Mouse (Mus musculus) heart, adult 2 months (tissue): ENCODE results near the gene Defb21. TPM values are rescaled to one million over a fixed set of nuclear protein-coding genes. Genes with fewer than 3 reads are reported as not detected.

Experiments
- DNase-seq, 2 experiments: peaks; one replicate each; pipeline ENCODE4 v3.0.0; 2021
- H3K27ac ChIP-seq: fragments of 200-600 bp; 2 replicates; pipeline ENCODE4 v1.8.1; 2022
- H3K27me3 ChIP-seq: fragments of 200-500 bp; 2 replicates; pipeline ENCODE4 v1.6.1; 2012; ENCODE audit warnings: mild to moderate bottlenecking, low read length, inconsistent platforms, mixed read lengths; ENCODE audit not compliant: control insufficient read depth, insufficient read depth
- H3K36me3 ChIP-seq: fragments of 200-500 bp; 2 replicates; pipeline ENCODE4 v1.6.1; 2012; ENCODE audit warnings: low read length, inconsistent platforms; ENCODE audit not compliant: control insufficient read depth, insufficient read depth
- H3K4me1 ChIP-seq: fragments of 200-500 bp; 2 replicates; pipeline ENCODE4 v1.6.1; 2011; ENCODE audit warnings: low read length; ENCODE audit not compliant: control insufficient read depth, insufficient read depth
- H3K4me3 ChIP-seq: fragments of 200-600 bp; 2 replicates; pipeline ENCODE4 v1.8.1; 2022
- H3K79me2 ChIP-seq: fragments of 200-500 bp; replicated peaks from 2 replicates; pipeline ENCODE4 v1.6.1; 2012; ENCODE audit warnings: mild to moderate bottlenecking, inconsistent platforms, low read length, moderate library complexity, mixed read lengths; ENCODE audit not compliant: control insufficient read depth, insufficient read depth
- H3K9ac ChIP-seq: fragments of 200-500 bp; 2 replicates; pipeline ENCODE4 v1.6.1; 2012; ENCODE audit warnings: low read depth, mild to moderate bottlenecking, control low read depth, inconsistent platforms, low read length, mixed read lengths
- CTCF ChIP-seq: fragments of 200-600 bp; IDR thresholded peaks from 2 replicates; pipeline ENCODE4 v1.8.1; 2022; ENCODE audit warnings: antibody characterized with exemption, mild to moderate bottlenecking, moderate library complexity
- EP300 ChIP-seq: fragments of 200-500 bp; IDR thresholded peaks from 2 replicates; pipeline ENCODE4 v1.6.1; 2011; ENCODE audit warnings: low read depth, low read length, control low read depth; ENCODE audit not compliant: insufficient read depth
- POLR2A ChIP-seq: fragments of 200-500 bp; IDR thresholded peaks from 2 replicates; pipeline ENCODE4 v1.6.1; 2011; ENCODE audit warnings: mild to moderate bottlenecking, low read depth, low read length, control low read depth; ENCODE audit not compliant: insufficient read depth
- WGBS: fragments of 180-500 bp; shearing (Covaris S2); methylation state at CpG from one replicate; pipeline ENCODE4 v1.1.7; 2018; 5-methylcytosine and 5-hydroxymethylcytosine counted together
- intact Hi-C: fragments of 180-260 bp; cut with DNase I; formaldehyde crosslinking; loops from one replicate; pipeline ENCODE4 v1.15.1; 2025
- long read RNA-seq: library from polyadenylated mRNA; stranded (forward); transcript quantifications from one replicate; pipeline ENCODE4 v2.0.0, GENCODE M21; 2021
- polyA plus RNA-seq: library from polyadenylated mRNA; depleted of rRNA; stranded (reverse); fragments of >200 nt; gene quantifications from 2 replicates; pipeline ENCODE4 v1.2.3, GENCODE M21; 2012; rRNA removed
- total RNA-seq, 2 experiments: library from RNA; stranded (reverse); gene quantifications; 2 replicates each; pipeline ENCODE4 v1.2.3; 2021

The Defb21 gene
- not detected for total RNA-seq
- not detected in 2 replicates for polyA plus RNA-seq
- long read RNA-seq = 0 reads

DNA sequence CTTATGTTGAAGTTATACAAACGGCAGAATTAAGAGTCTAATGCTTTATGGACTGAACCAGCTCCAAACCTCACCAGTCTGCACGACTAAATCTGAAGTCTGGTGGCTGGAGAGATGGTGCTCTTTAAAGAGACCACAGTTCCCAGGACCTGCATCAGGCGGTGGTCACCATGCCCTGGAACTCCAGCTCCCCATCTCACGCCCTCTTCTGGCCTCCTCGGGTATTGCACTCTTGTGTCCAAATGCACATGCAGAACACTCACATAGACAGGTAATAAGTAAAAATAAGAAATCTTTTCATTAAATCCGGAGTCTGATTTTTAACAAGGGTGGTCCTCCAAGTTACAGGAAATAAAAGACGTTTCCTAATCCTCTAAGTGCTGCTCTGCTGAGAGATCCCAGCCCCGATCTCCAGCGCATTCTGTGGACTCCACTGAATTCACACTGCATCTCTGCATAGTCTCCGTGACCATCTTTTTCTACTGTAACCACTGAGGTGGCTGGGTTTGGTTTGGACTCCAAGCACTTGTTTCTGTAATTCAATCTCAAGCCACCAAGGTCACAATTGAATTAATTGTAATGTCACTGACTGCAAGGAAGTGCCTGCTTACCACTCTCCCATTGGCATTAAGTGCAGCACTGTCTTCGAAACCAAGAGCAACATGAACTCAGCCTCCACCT is at the start of gene Defb21:
TSS of gene Defb21 (plus strand) at position 631 of the 681 bp plus-strand sequence.
- DNase-seq = no peak
- no peak within 1 kb of the TSS for H3K4me3 ChIP-seq
- no peaks in the 10 kb centered on the region for H3K4me1 ChIP-seq
- H3K79me2 ChIP-seq = no peaks in the 10 kb centered on the region
- H3K36me3 ChIP-seq = no peaks in the 10 kb centered on the region
- H3K27ac ChIP-seq = no peak within 1 kb of the TSS
- no peak within 1 kb of the TSS for H3K9ac ChIP-seq
- H3K27me3 ChIP-seq = no peaks in the 10 kb centered on the region; the same call in 1 of the 2 replicates
- WGBS = 63% methylated on average over 11 of the region's 11 CpGs
- intact Hi-C loops = no loop called here
- no peak for TF ChIP-seq EP300
- TF ChIP-seq CTCF = peak; percentile 37
- no peak for TF ChIP-seq POLR2A

DNA sequence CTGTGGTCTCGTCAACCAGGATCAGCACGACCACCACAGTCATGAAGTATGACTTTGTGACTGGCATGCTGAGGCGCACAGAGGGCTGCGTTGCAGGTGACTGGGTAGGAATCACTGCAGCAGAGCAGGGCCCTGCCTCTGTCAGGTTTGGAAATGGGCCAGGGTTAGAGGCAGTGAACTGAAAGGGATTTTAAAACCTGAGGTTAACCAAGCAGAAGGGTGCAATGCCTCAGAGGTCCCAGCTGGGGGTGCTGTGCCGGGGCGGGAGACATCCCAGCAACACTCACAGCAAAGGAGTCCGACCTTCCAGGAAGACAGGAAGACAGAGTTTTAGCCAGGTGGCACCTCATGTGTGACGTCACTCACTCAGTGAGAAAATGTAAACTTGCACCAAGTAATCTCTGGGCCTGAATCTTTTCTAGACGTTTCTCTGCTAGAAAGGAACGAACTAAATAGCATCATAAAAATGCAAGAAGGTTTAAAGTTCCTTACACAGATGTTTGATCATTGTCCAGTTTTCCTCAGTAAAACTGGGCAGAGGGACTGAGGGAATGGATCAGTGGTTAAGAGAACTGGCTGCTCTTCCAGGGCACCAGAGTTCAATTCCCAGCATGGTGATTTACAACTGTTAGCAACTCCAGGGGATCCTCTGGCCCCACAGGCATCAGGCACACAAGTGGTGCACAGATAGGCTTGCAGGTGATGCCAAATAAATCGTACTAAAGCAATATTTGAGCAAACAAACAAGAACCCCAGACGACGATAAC is 32.4 kb upstream of the Defb21 start, which contains the start of gene Defb29:
TSS of gene Defb29 (minus strand) at position 155 of the 767 bp plus-strand sequence.
- Histone ChIP-seq H3K27ac (no peak within 1 kb of the TSS), H3K27me3 (no peaks in the 10 kb centered on the region), H3K4me3 (no peak within 1 kb of the TSS), H3K4me1 (no peaks in the 10 kb centered on the region), H3K36me3 (no peaks in the 10 kb centered on the region), H3K9ac (no peak within 1 kb of the TSS), H3K79me2 (no peaks in the 10 kb centered on the region)
- intact Hi-C loops = loop anchor here (5.0 kb wide), 1 partner anchor 88 kb away; no protein-coding TSS in a partner anchor
- WGBS = 58% methylated on average over 13 of the region's 13 CpGs
- no peak for DNase-seq
- TF ChIP-seq CTCF (no peak), EP300 (no peak), POLR2A (no peak)

DNA sequence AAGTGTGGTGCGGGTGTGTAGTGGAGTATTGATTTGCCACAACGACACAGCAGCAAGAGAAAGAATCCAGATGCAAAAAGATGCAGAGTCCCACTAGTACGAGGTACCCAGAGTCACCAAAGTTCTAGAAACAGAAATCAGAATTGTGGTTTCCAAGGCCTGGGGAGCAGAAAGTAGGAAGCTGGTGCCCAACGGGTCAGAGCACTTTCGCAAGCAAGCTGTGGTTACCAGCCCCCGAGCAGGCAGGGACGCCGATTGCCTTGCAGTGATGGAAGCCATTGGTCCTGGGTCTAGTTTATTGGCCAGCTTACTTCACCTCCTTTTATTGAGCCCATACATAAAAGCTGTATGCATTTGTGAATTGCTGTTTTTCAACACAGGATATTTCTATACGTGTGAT is 30.6 kb upstream of the Defb21 start:
- DNase-seq = no peak
- Histone ChIP-seq H3K36me3 (no peaks in the 10 kb centered on the region), H3K4me1 (no peaks in the 10 kb centered on the region), H3K4me3 (no peak overlapping the region), H3K27me3 (no peaks in the 10 kb centered on the region), H3K9ac (no peak overlapping the region), H3K79me2 (no peaks in the 10 kb centered on the region), H3K27ac (no peak overlapping the region)
- TF ChIP-seq POLR2A (no peak), EP300 (no peak), CTCF (no peak)
- intact Hi-C loops = loop anchor here (5.0 kb wide), 1 partner anchor 90 kb away; no protein-coding TSS in a partner anchor
- 86% methylated on average over 9 of the region's 9 CpGs for WGBS

DNA sequence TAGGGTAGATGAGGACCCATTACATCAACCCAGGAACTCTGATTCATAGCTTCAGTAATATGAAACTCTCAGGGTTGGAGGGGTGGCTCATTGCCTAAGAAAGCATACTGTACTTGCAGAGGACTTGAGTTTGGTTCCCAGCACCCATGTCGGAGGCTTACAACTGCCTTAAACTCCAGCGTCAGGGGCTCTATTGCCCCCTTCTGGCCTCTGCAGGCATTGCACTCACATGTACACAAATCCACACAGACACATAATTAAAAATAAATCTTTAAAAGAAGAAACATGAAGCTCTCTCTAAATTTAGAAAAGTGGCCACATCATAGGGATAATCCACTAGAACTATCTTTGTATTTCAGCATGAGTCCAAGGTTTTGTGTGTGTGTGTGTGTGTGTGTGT is 29.6 kb upstream of the Defb21 start:
- Histone ChIP-seq H3K4me1 (no peaks in the 10 kb centered on the region), H3K27me3 (no peaks in the 10 kb centered on the region), H3K36me3 (no peaks in the 10 kb centered on the region), H3K9ac (no peak overlapping the region), H3K4me3 (no peak overlapping the region), H3K79me2 (no peaks in the 10 kb centered on the region), H3K27ac (no peak overlapping the region)
- intact Hi-C loops = loop anchor here (5.0 kb wide), 1 partner anchor 91 kb away; no protein-coding TSS in a partner anchor
- WGBS = 66% methylated on average over 2 of the region's 2 CpGs
- DNase-seq = no peak
- peak; percentile 24 for TF ChIP-seq CTCF
- no peak for TF ChIP-seq POLR2A

DNA sequence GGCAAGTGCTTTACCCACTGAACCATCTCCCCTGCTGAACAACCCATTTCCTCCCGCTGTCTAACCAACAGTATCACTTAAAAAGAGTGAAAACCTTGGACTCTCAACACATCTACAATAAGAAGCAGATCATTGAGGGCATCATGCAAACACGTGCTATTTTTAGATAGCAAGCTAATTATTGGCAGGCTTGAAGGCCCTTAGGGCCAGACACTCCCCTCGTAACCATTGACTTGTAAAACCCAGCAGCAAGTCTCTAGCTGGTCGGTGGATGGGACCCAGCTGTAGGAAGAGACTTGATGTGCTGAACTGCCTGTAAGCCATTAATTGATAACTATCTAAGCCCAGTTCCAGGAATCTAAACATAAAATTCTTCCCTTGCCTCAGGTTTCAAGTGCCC is 29.1 kb upstream of the Defb21 start:
- no peak overlapping the region for H3K27ac ChIP-seq
- H3K9ac ChIP-seq = no peak overlapping the region
- WGBS = 42% methylated on average over 4 of the region's 4 CpGs
- H3K4me3 ChIP-seq = no peak overlapping the region
- no peak for DNase-seq
- intact Hi-C loops = loop anchor here (5.0 kb wide), 1 partner anchor 91 kb away; no protein-coding TSS in a partner anchor
- no peaks in the 10 kb centered on the region for H3K4me1 ChIP-seq
- H3K79me2 ChIP-seq = no peaks in the 10 kb centered on the region
- TF ChIP-seq EP300 (no peak), POLR2A (no peak), CTCF (no peak)
- no peaks in the 10 kb centered on the region for H3K27me3 ChIP-seq
- no peaks in the 10 kb centered on the region for H3K36me3 ChIP-seq
